Mouse (Mus musculus) liver, postnatal 0 days (tissue): ENCODE results near the gene Otogl.

Experiments used
- CTCF ChIP-seq: sonication (generic); IDR thresholded peaks from 2 replicates; pipeline ENCODE4 v1.5.1; 2016; ENCODE audit warnings: antibody characterized with exemption, low read depth
- EP300 ChIP-seq: IDR thresholded peaks from 2 replicates; pipeline ENCODE4 v1.6.1; 2016; ENCODE audit warnings: antibody characterized with exemption, low read depth, mild to moderate bottlenecking

DNA sequence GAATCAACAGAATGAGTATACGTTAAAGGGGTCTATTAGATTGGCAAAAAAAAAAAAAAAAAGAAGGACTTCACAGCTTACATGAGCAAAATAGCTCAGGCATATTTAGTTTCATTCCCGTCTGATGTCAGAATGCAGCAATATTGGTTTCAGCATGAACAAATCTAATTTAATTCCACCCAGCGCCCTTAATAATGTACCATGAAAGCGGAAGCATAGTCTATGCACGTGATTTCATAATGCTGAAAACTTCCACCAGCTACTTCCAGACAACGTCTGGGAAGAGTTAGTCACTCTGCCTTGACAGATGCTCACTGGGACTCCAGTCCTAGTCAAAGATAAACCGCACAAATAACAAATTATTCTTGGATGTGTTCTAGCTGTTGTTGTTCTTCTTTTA, 176.5 kb downstream of the Otogl start:
- TF ChIP-seq CTCF (no peak), EP300 (no peak)
